Mouse (Mus musculus): ENCODE results near the gene Nectin2. TPM values are rescaled to one million over a fixed set of nuclear protein-coding genes. Genes with fewer than 3 reads are reported as not detected.

The Nectin2 gene
- polyA plus RNA-seq, 1 experiment from 2014 or later: 67.1 TPM

DNA sequence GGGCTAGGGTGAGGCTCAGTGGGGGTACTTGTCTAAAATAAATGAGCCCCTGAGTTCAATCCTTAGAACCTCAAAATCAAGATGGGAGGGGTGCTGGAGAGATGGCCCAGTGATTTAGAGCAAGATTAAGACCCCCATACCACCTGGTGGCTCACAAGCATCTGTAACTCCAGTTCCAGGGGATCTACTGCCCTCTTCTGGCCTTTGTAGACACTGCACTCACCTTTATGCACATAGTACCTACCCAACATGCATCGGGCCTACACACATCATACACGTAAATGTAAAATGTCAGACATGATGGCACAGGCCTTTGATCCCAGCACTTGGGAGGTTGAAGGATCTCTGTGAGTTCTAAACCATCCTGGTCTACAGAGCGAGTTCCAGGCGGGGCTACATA is 32.4 kb upstream of the Nectin2 start:
- Histone ChIP-seq H3K4me3 (no peak overlapping the region), H3K9me3 (replicated peaks) (0 out of 2 replicates have a peak, but pooled peaks cover 3% of the 10 kb centered on the region), H3K36me3 (no peaks in the 10 kb centered on the region), H3K4me2 (replicated peaks) (no peak overlapping the region), H3K27me3 (no peaks in the 10 kb centered on the region), H3K4me1 (0 out of 2 replicates have a peak, but pooled peaks cover 2% of the 10 kb centered on the region), H3K27ac (no peak overlapping the region), H3K9ac (no peak overlapping the region)
- 93% methylated on average over 4 of the region's 4 CpGs for WGBS
- no peak for ATAC-seq (ENCODE audit: low FRiP score)

DNA sequence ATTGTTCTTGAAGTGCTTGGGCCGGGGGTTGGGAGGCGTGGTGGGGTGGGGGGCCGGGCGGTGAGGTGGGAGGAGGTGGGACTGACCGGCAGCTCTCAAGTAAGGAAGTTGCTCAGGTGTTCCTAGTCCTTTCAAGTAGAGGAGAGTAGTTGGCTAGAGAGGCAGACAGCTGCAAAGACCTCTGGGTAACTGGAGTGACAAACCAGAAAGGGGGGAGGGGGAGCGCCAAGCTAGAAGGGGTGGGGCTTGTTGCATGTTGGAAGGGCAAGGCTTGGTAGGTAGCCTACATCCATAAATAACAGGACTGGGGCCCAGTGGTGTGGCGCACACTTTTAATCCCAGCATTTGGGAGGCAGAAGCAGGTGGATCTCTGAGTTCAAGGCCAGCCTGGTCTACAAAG is 31.5 kb upstream of the Nectin2 start:
- no peak for ATAC-seq (ENCODE audit: low FRiP score)
- Histone ChIP-seq H3K4me3 (no peak overlapping the region), H3K4me1 (0 out of 2 replicates have a peak, but pooled peaks cover 2% of the 10 kb centered on the region), H3K36me3 (no peaks in the 10 kb centered on the region), H3K9me3 (replicated peaks) (0 out of 2 replicates have a peak, but pooled peaks cover 3% of the 10 kb centered on the region), H3K27me3 (no peaks in the 10 kb centered on the region), H3K4me2 (replicated peaks) (no peak overlapping the region), H3K9ac (no peak overlapping the region), H3K27ac (no peak overlapping the region)
- WGBS: 89% methylated on average over 7 of the region's 7 CpGs

DNA sequence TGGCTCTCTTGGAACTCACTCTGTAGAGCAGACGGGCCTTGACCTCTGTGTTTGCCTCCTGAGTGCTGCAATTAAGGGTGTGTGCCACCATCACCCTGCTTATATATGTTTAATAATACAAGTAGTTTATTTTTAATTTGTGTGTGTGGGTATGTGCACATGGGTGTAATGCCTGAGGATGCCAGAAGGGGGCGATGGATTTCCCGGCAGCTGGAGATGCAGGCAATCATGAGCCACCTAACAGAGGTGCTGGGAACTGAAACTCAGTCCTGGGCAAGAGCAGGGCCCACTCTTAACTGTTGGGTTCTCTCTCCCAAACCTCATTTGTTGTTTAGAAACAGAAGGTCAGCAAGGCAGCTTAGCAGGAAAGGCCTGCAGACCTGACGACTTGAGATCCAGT is 29.6 kb upstream of the Nectin2 start:
- WGBS: 84% methylated on average over 4 of the region's 4 CpGs
- 0 out of 2 replicates have a peak, but pooled peaks cover 3% of the 10 kb centered on the region for H3K9me3 ChIP-seq (replicated peaks)
- no peak overlapping the region for H3K27ac ChIP-seq
- no peaks in the 10 kb centered on the region for H3K36me3 ChIP-seq
- H3K27me3 ChIP-seq: no peaks in the 10 kb centered on the region
- no peak overlapping the region for H3K4me2 ChIP-seq (replicated peaks)
- no peaks in the 10 kb centered on the region for H3K4me1 ChIP-seq
- no peak overlapping the region for H3K4me3 ChIP-seq
- no peak overlapping the region for H3K9ac ChIP-seq
- no peak for ATAC-seq (ENCODE audit: low FRiP score)

DNA sequence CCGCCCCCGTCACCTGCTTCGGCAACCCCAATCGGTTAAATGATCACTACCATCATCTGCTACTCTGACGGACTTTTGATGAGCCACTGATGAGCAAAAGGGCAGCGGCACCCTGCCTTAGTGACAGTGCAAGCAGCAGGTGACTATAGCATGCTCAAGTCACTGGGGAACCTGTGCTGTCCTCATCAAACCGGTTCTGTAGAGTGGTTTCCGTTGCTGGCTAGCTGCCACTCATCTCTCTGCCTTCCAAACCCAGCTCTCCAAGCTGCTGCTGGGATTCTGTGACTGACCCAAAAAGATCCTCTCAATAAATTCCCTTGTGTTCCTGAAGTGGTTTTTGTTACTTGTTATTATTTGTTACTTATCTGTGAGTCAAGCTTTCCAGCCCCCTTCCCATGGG is 28.4 kb upstream of the Nectin2 start:
- Histone ChIP-seq H3K9ac (no peak overlapping the region), H3K4me2 (replicated peaks) (no peak overlapping the region), H3K9me3 (replicated peaks) (0 out of 2 replicates have a peak, but pooled peaks cover 3% of the 10 kb centered on the region), H3K4me1 (no peaks in the 10 kb centered on the region), H3K27me3 (no peaks in the 10 kb centered on the region), H3K4me3 (no peak overlapping the region), H3K36me3 (no peaks in the 10 kb centered on the region), H3K27ac (no peak overlapping the region)
- 88% methylated on average over 8 of the region's 8 CpGs for WGBS
- no peak for ATAC-seq (ENCODE audit: low FRiP score)

DNA sequence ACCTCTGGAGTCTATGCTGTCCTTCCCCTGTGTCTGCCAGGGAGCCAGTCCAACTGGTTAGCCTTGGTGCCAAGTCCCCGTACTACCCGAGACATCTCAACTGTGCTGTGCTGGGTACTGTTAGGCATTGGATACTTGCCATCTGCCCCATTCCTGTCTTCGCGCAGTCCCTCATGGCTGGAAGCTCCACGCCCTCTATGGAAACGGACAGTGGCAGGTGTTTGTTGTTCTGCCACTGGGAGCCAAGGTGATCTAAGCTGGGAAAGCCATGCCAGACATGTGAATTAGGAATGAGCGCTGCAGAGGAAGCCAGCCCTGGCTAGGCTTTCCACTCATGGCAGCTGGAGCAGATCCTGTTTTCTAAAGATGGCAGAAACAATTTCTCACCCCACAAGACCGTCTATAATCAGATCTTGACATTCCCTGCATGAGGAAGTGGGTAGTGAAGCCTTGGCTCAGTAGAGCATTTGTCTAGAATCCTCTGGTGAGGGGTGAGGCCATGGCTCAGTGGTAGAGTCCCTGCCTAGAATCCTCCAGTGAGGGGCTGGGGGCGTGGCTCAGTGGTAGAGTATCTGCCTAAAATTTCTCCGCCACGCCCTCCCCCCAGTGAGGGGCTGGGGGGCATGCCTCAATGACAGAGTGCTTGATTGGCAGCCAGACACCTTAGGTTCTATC is 26.9 kb upstream of the Nectin2 start:
- 0 out of 2 replicates have a peak, but pooled peaks cover 1% of the 10 kb centered on the region for H3K27me3 ChIP-seq
- WGBS: 93% methylated on average over 11 of the region's 11 CpGs

DNA sequence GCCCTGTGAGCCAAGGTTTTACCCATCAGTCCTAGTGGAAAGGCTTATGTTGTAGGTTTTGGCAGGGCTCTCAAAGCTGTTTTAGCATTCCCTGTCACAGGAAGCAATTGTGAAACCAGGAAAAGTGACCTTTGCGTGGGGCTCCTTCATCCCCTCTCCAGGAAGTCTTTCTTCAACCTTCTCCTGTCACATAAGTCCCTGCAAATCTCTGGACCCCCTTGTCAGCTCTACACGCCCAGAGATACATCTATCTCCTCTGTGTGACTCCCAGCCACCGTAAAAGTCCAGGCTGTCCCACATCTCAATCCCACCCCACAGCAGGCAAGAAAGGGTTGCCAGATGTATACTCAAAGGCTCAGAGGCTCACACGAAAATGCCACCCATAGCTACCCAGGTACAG is 21.4 kb upstream of the Nectin2 start:
- Histone ChIP-seq H3K9me3 (replicated peaks) (no peaks in the 10 kb centered on the region), H3K4me3 (no peak overlapping the region), H3K4me2 (replicated peaks) (no peak overlapping the region), H3K27me3 (peaks cover 41% of the 10 kb centered on the region), H3K27ac (no peak overlapping the region), H3K4me1 (peaks cover 12% of the 10 kb centered on the region), H3K36me3 (no peaks in the 10 kb centered on the region), H3K9ac (no peak overlapping the region)
- WGBS: 62% methylated on average over 4 of the region's 4 CpGs
- no peak for ATAC-seq (ENCODE audit: low FRiP score)

More for the DNA sequence above, 26.9 kb upstream of the Nectin2 start:
- H3K4me2 ChIP-seq (replicated peaks): no peak overlapping the region
- H3K9me3 ChIP-seq (replicated peaks): 0 out of 2 replicates have a peak, but pooled peaks cover 3% of the 10 kb centered on the region
- H3K36me3 ChIP-seq: no peaks in the 10 kb centered on the region
- H3K27ac ChIP-seq: no peak overlapping the region
- H3K9ac ChIP-seq: no peak overlapping the region
- no peak overlapping the region for H3K4me3 ChIP-seq
- H3K4me1 ChIP-seq: no peaks in the 10 kb centered on the region
- ATAC-seq (ENCODE audit: low FRiP score): no peak

DNA sequence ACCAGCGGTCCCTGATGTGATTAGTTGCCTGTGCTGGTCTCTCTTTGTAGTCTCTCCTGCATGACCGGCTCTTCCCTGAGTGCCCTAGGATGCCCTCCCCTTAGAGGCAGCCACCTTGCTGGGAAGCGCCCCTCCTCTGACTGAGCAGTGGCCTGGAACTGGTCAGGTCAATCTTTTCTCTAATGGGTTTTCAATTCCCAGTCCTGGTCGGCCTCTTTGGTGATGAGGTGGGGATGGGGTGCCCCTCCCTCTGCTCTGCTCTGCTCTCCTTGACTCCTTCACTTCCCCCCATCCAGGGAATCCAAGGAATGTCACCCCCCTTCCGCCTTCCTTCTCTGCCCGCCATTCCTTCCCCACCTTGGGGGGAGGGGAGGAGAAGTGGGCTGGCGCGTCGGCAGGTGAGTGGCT is 20.7 kb upstream of the Nectin2 start, which contains the start of gene Bcam:
TSS of gene Bcam (minus strand) at position 33 of the 408 bp plus-strand sequence.
- peak within 1 kb of the TSS; percentile 35 for H3K4me3 ChIP-seq
- peaks cover 41% of the 10 kb centered on the region for H3K27me3 ChIP-seq
- H3K9ac ChIP-seq: peak within 1 kb of the TSS; percentile 49; the same call in 1 of the 2 replicates
- 5% methylated on average over 9 of the region's 9 CpGs for whole genome bisulfite sequencing
- H3K9me3 ChIP-seq (replicated peaks): no peaks in the 10 kb centered on the region
- H3K4me1 ChIP-seq: peaks cover 12% of the 10 kb centered on the region
- no peaks in the 10 kb centered on the region for H3K36me3 ChIP-seq
- ATAC-seq (ENCODE audit: low FRiP score): peak; percentile 42
- peak within 1 kb of the TSS; percentile 63 for H3K4me2 ChIP-seq (replicated peaks)
- H3K27ac ChIP-seq: no peak within 1 kb of the TSS

DNA sequence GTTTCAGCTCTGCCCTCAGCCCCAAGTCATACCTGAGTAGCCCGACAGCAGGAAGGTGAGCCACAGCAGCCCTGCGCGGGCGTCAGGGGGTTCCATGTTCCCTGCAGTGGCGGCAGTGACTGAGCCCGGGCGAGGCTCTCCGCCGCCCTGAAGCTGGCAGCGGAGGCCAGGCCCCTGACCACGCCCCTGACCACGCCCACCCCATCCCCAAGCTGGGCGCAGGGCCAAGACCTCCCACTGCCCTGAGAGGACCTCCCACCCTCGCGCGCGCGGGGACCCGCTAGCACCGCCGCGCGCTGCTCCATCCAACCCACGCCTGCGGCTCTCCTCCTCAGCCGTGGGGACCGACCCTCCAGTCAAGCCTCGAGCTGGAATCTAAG is 20.1 kb upstream of the Nectin2 start:
- peaks cover 41% of the 10 kb centered on the region for H3K27me3 ChIP-seq
- H3K4me3 ChIP-seq: peak overlapping the region; percentile 35
- WGBS: under 1% methylated on average over 28 of the region's 28 CpGs
- no peaks in the 10 kb centered on the region for H3K9me3 ChIP-seq (replicated peaks)
- peaks cover 12% of the 10 kb centered on the region for H3K4me1 ChIP-seq
- peak; percentile 79 for ATAC-seq (ENCODE audit: low FRiP score)
- H3K36me3 ChIP-seq: no peaks in the 10 kb centered on the region
- peak overlapping the region; percentile 63 for H3K4me2 ChIP-seq (replicated peaks)
- H3K27ac ChIP-seq: no peak overlapping the region
- H3K9ac ChIP-seq: peak overlapping the region; percentile 49; the same call in 1 of the 2 replicates

DNA sequence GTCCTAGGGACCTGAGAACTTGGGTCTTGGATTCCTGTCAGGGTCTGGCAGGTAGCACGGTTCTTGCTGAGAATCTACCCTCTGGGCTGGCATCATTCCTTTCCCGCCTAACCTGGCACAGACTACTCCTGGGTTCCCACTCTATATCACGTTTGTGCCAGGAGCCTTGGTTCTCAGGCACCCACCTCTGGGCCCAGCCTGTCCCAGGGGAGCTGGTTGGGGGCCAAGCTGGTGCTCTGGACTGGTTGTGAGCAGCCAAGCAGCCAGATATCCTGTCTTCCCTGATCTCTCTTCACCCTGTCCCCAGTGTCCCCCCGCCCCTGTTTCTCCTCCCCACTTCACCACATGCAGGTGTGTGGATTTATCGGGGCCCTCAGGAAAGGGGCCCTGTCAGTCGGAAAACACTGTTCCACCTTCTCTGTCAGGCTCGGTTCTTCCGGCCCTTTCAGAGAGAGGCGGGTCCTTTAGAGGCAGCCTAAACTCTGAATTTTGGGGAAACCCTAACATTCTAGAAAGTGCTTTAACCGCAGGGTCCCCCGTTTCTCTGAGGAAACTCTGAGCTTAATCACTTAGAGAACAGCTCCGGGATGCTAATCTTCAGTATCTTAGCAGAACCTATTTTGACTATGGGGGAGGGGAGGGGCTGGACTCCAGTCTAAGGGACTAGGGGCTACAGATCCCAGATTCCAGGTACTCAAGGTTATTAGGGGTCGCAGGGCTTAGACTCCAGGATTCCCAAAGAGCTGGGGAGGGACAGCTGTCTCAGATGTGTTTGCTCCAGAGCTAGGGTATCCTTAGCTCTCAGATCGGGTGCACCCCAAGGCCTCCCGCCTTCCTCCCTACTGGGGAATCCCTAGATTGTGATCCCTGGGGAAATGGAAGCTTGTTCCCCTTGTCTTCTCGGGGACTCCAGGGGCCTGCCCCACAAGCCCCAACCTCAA is 19.4 kb upstream of the Nectin2 start:
- peaks cover 41% of the 10 kb centered on the region for H3K27me3 ChIP-seq
- WGBS: 9% methylated on average over 16 of the region's 16 CpGs
- H3K9me3 ChIP-seq (replicated peaks): no peaks in the 10 kb centered on the region
- H3K27ac ChIP-seq: no peak overlapping the region
- ATAC-seq (ENCODE audit: low FRiP score): peak; percentile 20
- H3K36me3 ChIP-seq: no peaks in the 10 kb centered on the region
- peak overlapping the region; percentile 35 for H3K4me3 ChIP-seq
- peak overlapping the region; percentile 63 for H3K4me2 ChIP-seq (replicated peaks)
- peak overlapping the region; percentile 49; the same call in 1 of the 2 replicates for H3K9ac ChIP-seq
- H3K4me1 ChIP-seq: peaks cover 12% of the 10 kb centered on the region

DNA sequence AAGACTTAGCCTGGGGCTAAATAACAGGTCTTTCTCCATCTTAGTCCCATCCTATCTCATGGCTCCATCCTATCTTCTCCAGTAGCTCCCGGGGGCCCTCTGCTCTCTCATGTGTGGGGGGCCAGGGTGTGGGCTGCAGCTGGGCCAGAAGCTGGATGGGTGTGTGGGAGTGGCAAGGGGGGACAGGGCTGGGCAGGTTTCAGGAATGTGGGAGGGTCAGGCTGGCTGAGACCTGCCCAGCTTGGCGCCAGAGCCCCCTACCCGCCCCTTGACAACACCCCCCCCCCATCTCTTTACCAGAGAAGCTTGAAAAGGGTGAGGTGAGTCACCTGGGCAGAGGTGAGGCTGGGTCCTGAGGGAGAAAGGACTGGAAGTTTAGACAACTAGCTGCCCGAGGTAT is 18.7 kb upstream of the Nectin2 start:
- peaks cover 12% of the 10 kb centered on the region for H3K4me1 ChIP-seq
- H3K27ac ChIP-seq: peak overlapping the region; percentile 17; the same call in 1 of the 2 replicates
- H3K36me3 ChIP-seq: no peaks in the 10 kb centered on the region
- peaks cover 41% of the 10 kb centered on the region for H3K27me3 ChIP-seq
- no peak overlapping the region for H3K4me3 ChIP-seq
- H3K4me2 ChIP-seq (replicated peaks): peak overlapping the region; percentile 8; the same call in 1 of the 2 replicates
- 25% methylated on average over 4 of the region's 4 CpGs for WGBS
- H3K9ac ChIP-seq: no peak overlapping the region
- ATAC-seq (ENCODE audit: low FRiP score): no peak
- H3K9me3 ChIP-seq (replicated peaks): no peaks in the 10 kb centered on the region

DNA sequence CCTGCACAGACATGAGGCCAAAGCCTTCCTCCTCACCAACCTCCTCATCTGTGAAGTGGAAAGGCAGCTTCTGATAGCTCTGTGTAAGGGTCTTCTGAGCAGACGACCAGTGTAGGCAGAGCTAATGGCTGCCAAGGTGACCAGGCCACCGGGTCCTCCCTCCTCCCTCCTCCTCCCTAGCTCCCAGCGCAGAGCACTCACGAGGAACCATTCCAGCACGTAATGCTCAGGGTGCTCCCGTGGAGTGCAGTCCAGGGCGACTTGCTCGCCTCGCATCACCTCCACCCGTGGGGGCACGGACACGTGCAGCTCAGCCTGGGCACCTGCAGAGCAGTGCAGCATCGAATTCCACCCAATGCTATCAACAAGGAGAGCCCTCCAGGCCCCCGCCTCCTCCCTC is 18.0 kb upstream of the Nectin2 start:
- Histone ChIP-seq H3K4me1 (peaks cover 12% of the 10 kb centered on the region), H3K4me3 (no peak overlapping the region), H3K4me2 (replicated peaks) (no peak overlapping the region), H3K9me3 (replicated peaks) (no peaks in the 10 kb centered on the region), H3K9ac (no peak overlapping the region), H3K27ac (no peak overlapping the region), H3K27me3 (peaks cover 41% of the 10 kb centered on the region), H3K36me3 (no peaks in the 10 kb centered on the region)
- no peak for ATAC-seq (ENCODE audit: low FRiP score)
- 72% methylated on average over 14 of the region's 14 CpGs for WGBS

DNA sequence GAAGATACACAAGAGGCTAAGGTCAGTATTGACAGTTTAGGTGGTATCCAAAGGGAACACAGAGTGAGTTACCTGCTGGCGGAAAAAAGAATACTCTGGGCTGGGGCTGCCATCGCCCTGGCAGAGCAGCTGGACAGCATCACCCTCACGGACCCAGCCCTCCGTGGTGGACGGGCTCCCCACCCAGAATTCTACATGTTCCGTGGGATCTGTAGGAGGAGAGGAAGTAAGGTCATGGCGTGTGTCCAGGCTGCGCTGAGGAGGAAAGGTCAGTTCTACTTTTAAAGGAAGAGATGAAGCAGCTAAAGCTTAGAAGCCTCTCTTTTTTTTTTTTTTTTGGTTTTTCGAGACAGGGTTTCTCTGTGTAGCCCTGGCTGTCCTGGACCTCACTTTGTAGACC is 14.3 kb upstream of the Nectin2 start:
- Histone ChIP-seq H3K4me2 (replicated peaks) (no peak overlapping the region), H3K4me3 (no peak overlapping the region), H3K27ac (no peak overlapping the region), H3K36me3 (no peaks in the 10 kb centered on the region), H3K9ac (no peak overlapping the region), H3K4me1 (no peaks in the 10 kb centered on the region), H3K27me3 (peaks cover 14% of the 10 kb centered on the region), H3K9me3 (replicated peaks) (no peaks in the 10 kb centered on the region)
- no peak for ATAC-seq (ENCODE audit: low FRiP score)
- WGBS: 89% methylated on average over 8 of the region's 9 CpGs
